Mouse (Mus musculus): ENCODE data around the gene Tnnt2. TPM values are rescaled to one million over a fixed set of nuclear protein-coding genes. Genes with fewer than 3 reads are reported as not detected.

Tnnt2 gene
- polyA plus RNA-seq (2014; fragmentation: Nextera tagmentation; extraction: Ambion mirVana) = 2.1 TPM in 1 of 2 replicates, not detected in the other

GRCm38 (mm10) chr1:135835716-135836483 lies at the start of gene Tnnt2:
Gene Tnnt2 (plus strand): TSS chr1:135836354.
- Histone ChIP-seq H3K4me3 (ENCODE audit: low read depth, low read length) (no peak within 1 kb of the TSS), H3K9ac (replicated peaks; ENCODE audit: low read depth, low read length) (no peak within 1 kb of the TSS), H3K4me1 (ENCODE audit: control insufficient read depth, insufficient read depth, low read length) (no peaks in the 10 kb centered on the region), H3K27me3 (ENCODE audit: control insufficient read depth, insufficient read depth, low read length) (no peaks in the 10 kb centered on the region), H3K27ac (ENCODE audit: low read depth, low read length) (no peak within 1 kb of the TSS), H3K4me2 (ENCODE audit: low read depth, low read length) (no peak within 1 kb of the TSS), H3K9me3 (ENCODE audit: control insufficient read depth, low read length) (no peaks in the 10 kb centered on the region), H3K36me3 (ENCODE audit: control insufficient read depth, insufficient read depth, low read length) (no peaks in the 10 kb centered on the region)
- WGBS = 57% methylated on average over 9 of the region's 9 CpGs
- ATAC-seq (ENCODE audit: low read depth) = no peak

GRCm38 (mm10) chr1:135787799-135788198 lies 48.4 kb upstream of the Tnnt2 start:
- ATAC-seq (ENCODE audit: low read depth) = peak; percentile 50; the same call in 1 of the 2 replicates
- Histone ChIP-seq H3K36me3 (ENCODE audit: control insufficient read depth, insufficient read depth, low read length) (no peaks in the 10 kb centered on the region), H3K27ac (ENCODE audit: low read depth, low read length) (no peak overlapping the region), H3K27me3 (ENCODE audit: control insufficient read depth, insufficient read depth, low read length) (no peaks in the 10 kb centered on the region), H3K4me1 (ENCODE audit: control insufficient read depth, insufficient read depth, low read length) (no peaks in the 10 kb centered on the region), H3K9ac (replicated peaks; ENCODE audit: low read depth, low read length) (no peak overlapping the region), H3K9me3 (ENCODE audit: control insufficient read depth, low read length) (no peaks in the 10 kb centered on the region), H3K4me2 (ENCODE audit: low read depth, low read length) (no peak overlapping the region), H3K4me3 (ENCODE audit: low read depth, low read length) (no peak overlapping the region)
- 45% methylated on average over 3 of the region's 3 CpGs for WGBS

- 23% methylated on average over 10 of the region's 10 CpGs for WGBS
- no peak for ATAC-seq (ENCODE audit: low read depth)
- no peaks in the 10 kb centered on the region for H3K4me1 ChIP-seq (ENCODE audit: control insufficient read depth, insufficient read depth, low read length)
- H3K27ac ChIP-seq (ENCODE audit: low read depth, low read length) = no peak overlapping the region
- H3K9me3 ChIP-seq (ENCODE audit: control insufficient read depth, low read length) = no peaks in the 10 kb centered on the region
- H3K27me3 ChIP-seq (ENCODE audit: control insufficient read depth, insufficient read depth, low read length) = no peaks in the 10 kb centered on the region
- H3K9ac ChIP-seq (replicated peaks; ENCODE audit: low read depth, low read length) = no peak overlapping the region
- H3K4me2 ChIP-seq (ENCODE audit: low read depth, low read length) = 0 out of 2 replicates have a peak overlapping the region, but pooled peaks have one; percentile 8
- H3K4me3 ChIP-seq (ENCODE audit: low read depth, low read length) = no peak overlapping the region
- H3K36me3 ChIP-seq (ENCODE audit: control insufficient read depth, insufficient read depth, low read length) = no peaks in the 10 kb centered on the region
Measured at GRCm38 (mm10) chr1:135788708-135789107, 47.4 kb upstream of the Tnnt2 start.

DNA sequence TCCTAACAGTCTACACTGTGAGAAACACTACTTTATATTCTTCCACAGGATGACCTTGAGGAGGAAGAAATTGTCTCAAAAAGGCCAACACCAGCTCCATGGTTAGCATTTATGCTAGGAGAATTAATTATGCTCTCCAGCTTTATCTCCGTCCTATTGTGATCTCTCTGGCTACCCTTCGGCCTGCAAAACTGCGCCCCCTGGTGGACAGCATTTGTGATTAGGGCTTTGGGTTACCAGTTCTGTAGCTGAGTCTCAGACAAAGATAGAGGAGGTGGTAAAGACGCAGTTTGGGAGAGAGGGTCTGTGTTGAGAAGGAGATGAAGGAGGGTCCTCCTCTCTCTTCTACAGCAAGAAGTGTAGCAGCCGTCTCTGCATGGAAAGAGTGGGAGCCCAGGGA lies 46.3 kb upstream of the Tnnt2 start:
- no peak overlapping the region for H3K4me2 ChIP-seq (ENCODE audit: low read depth, low read length)
- H3K27me3 ChIP-seq (ENCODE audit: control insufficient read depth, insufficient read depth, low read length) = no peaks in the 10 kb centered on the region
- no peak overlapping the region for H3K4me3 ChIP-seq (ENCODE audit: low read depth, low read length)
- H3K27ac ChIP-seq (ENCODE audit: low read depth, low read length) = no peak overlapping the region
- peak; percentile 21; the same call in 1 of the 2 replicates for ATAC-seq (ENCODE audit: low read depth)
- H3K9me3 ChIP-seq (ENCODE audit: control insufficient read depth, low read length) = no peaks in the 10 kb centered on the region
- H3K9ac ChIP-seq (replicated peaks; ENCODE audit: low read depth, low read length) = no peak overlapping the region
- no peaks in the 10 kb centered on the region for H3K36me3 ChIP-seq (ENCODE audit: control insufficient read depth, insufficient read depth, low read length)
- WGBS = 7% methylated on average over 5 of the region's 5 CpGs
- no peaks in the 10 kb centered on the region for H3K4me1 ChIP-seq (ENCODE audit: control insufficient read depth, insufficient read depth, low read length)

DNA sequence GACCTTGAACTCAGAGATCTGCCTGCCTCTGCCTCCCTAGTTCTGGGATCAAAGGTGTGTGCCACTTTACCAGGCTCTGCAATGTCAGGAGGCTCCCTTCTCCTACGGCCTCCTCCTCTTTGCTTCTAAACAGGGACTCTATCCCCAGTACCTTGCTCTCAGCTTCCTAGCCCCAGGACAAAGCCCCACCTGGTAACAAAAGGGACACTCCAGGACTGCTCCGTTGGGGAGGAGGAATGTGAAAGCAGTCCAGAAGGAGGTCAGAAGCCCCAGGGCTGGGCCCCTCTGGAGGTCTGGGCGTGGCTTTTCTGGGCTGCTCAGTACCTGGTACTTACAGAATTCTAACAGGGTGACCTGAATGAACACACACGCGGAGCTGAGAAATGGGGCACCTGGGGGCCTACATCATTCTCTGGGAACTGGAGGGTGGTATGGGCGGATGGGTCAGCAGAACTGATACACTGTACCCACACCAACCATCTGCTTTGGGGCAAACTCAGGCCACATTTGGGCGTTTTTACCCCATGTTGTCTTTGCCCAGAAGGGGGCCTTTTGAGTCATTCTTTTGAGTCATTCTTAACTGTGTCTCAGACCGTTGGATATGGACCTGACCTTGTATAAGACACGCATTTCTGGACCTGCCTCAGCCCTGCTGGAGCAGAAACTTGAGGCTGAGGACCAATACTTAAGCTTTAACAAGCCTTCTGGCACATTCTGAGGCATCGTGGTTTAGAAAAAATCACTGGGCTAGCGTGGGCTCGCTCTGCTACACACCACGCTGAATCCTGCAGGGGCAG lies 43.8 kb upstream of the Tnnt2 start:
- no peak for ATAC-seq (ENCODE audit: low read depth)
- WGBS = 66% methylated on average over 13 of the region's 13 CpGs
- H3K36me3 ChIP-seq (ENCODE audit: control insufficient read depth, insufficient read depth, low read length) = no peaks in the 10 kb centered on the region
- no peak overlapping the region for H3K27ac ChIP-seq (ENCODE audit: low read depth, low read length)
- no peak overlapping the region for H3K9ac ChIP-seq (replicated peaks; ENCODE audit: low read depth, low read length)
- no peak overlapping the region for H3K4me2 ChIP-seq (ENCODE audit: low read depth, low read length)
- no peaks in the 10 kb centered on the region for H3K9me3 ChIP-seq (ENCODE audit: control insufficient read depth, low read length)
- no peak overlapping the region for H3K4me3 ChIP-seq (ENCODE audit: low read depth, low read length)
- no peaks in the 10 kb centered on the region for H3K27me3 ChIP-seq (ENCODE audit: control insufficient read depth, insufficient read depth, low read length)
- H3K4me1 ChIP-seq (ENCODE audit: control insufficient read depth, insufficient read depth, low read length) = no peaks in the 10 kb centered on the region

- no peak overlapping the region for H3K27ac ChIP-seq (ENCODE audit: low read depth, low read length)
- H3K4me3 ChIP-seq (ENCODE audit: low read depth, low read length) = no peak overlapping the region
- no peaks in the 10 kb centered on the region for H3K36me3 ChIP-seq (ENCODE audit: control insufficient read depth, insufficient read depth, low read length)
- H3K9me3 ChIP-seq (ENCODE audit: control insufficient read depth, low read length) = no peaks in the 10 kb centered on the region
- H3K27me3 ChIP-seq (ENCODE audit: control insufficient read depth, insufficient read depth, low read length) = no peaks in the 10 kb centered on the region
- peak overlapping the region; percentile 21; the same call in 1 of the 2 replicates for H3K4me2 ChIP-seq (ENCODE audit: low read depth, low read length)
- no peaks in the 10 kb centered on the region for H3K4me1 ChIP-seq (ENCODE audit: control insufficient read depth, insufficient read depth, low read length)
- peak; percentile 39; the same call in 1 of the 2 replicates for ATAC-seq (ENCODE audit: low read depth)
- H3K9ac ChIP-seq (replicated peaks; ENCODE audit: low read depth, low read length) = no peak overlapping the region
- WGBS = 15% methylated on average over 27 of the region's 27 CpGs
Measured at GRCm38 (mm10) chr1:135793370-135794215, 42.6 kb upstream of the Tnnt2 start.

- WGBS = 50% methylated on average over 20 of the region's 20 CpGs
- no peaks in the 10 kb centered on the region for H3K27me3 ChIP-seq (ENCODE audit: control insufficient read depth, insufficient read depth, low read length)
- H3K9me3 ChIP-seq (ENCODE audit: control insufficient read depth, low read length) = no peaks in the 10 kb centered on the region
- no peak overlapping the region; the same call in 1 of the 2 replicates for H3K9ac ChIP-seq (replicated peaks; ENCODE audit: low read depth, low read length)
- no peak overlapping the region for H3K27ac ChIP-seq (ENCODE audit: low read depth, low read length)
- no peak for ATAC-seq (ENCODE audit: low read depth)
- H3K4me2 ChIP-seq (ENCODE audit: low read depth, low read length) = 0 out of 2 replicates have a peak overlapping the region, but pooled peaks have one; percentile 21
- no peaks in the 10 kb centered on the region for H3K36me3 ChIP-seq (ENCODE audit: control insufficient read depth, insufficient read depth, low read length)
- no peaks in the 10 kb centered on the region for H3K4me1 ChIP-seq (ENCODE audit: control insufficient read depth, insufficient read depth, low read length)
- no peak overlapping the region for H3K4me3 ChIP-seq (ENCODE audit: low read depth, low read length)
Measured at GRCm38 (mm10) chr1:135794216-135795134, 41.7 kb upstream of the Tnnt2 start.

DNA sequence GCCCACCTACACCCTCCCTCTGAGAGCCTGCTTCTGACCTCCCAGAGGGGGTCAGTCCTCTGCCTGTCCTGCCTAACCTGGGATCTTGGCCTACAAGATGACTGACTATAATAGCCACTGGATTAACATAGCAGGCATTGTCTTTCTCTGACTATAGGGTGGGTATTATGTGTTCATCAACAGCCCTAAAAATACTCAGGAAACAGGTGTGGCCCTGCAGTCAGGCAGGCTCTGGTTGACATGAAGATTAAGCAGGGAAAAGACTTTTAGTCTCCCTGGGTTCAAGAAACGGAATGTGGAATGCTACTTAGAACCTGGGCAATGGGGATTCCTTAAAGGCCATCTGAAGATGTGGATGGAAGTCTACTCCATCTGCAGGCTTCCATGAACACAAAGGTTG lies 37.7 kb upstream of the Tnnt2 start:
- Histone ChIP-seq H3K27me3 (ENCODE audit: control insufficient read depth, insufficient read depth, low read length) (no peaks in the 10 kb centered on the region), H3K9me3 (ENCODE audit: control insufficient read depth, low read length) (no peaks in the 10 kb centered on the region), H3K36me3 (ENCODE audit: control insufficient read depth, insufficient read depth, low read length) (no peaks in the 10 kb centered on the region), H3K4me1 (ENCODE audit: control insufficient read depth, insufficient read depth, low read length) (peaks cover 3% of the 10 kb centered on the region; the same call in 1 of the 2 replicates), H3K4me3 (ENCODE audit: low read depth, low read length) (no peak overlapping the region), H3K4me2 (ENCODE audit: low read depth, low read length) (no peak overlapping the region), H3K27ac (ENCODE audit: low read depth, low read length) (no peak overlapping the region), H3K9ac (replicated peaks; ENCODE audit: low read depth, low read length) (no peak overlapping the region)
- no peak for ATAC-seq (ENCODE audit: low read depth)
- 83% methylated on average over 1 of the region's 1 CpGs for WGBS

Measured in neural tube, embryonic 14.5 days (tissue).